Mouse (Mus musculus) induced T-regulatory cell, adult 2 months (primary cell): ENCODE measurements around the gene Paip2b.
"Not testable (repeated sequence)": the region's sequence is repeated elsewhere in the genome, so short reads cannot be mapped to it uniquely, and the experiment has no call there.

ENCODE experiments used
- DNase-seq: peaks from one replicate; pipeline ENCODE4 v3.0.0-alpha.2; 2012; ENCODE audit warnings: low read depth

The Paip2b gene

DNA sequence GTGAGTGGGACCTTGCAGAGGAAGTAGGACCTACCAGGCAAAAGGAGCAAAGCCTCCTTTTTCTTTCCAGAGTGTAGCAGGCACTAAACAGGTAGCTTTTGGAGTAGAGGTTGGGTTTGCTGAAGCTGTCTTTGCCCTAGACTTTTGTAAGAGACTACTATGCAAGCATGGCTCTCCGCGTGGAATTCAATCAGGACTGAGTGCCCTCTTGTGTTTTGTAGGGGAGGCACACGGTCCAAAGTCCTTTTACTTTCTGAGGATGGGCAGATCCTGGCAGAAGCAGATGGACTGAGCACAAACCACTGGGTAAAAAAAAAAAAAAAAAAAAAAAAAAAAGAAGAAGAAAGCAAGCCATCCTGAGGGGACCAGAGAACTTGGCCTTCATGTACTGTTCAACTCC, 34.9 kb downstream of the Paip2b start:
- no peak for DNase-seq

DNA sequence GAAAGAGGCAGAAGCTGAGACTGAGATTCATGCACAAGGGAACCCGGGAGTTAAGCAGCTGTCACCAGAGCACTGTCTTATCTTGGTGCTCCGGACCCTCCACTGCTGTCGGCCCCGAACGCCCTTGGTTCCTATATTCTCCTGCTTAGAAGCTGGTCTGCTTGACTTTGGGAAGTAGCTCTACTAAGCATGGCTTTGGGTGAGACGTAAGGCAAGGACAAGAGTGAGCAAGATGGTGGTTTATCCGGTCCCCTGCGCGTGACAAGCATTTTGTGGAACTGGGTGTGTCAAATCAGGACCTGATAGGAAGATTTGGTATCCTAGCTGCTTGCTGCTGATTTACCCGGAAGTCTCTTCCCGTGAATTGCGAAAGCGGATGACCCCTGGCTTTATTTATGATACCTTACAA, 36.0 kb downstream of the Paip2b start:
- peak; percentile 61 for DNase-seq

DNA sequence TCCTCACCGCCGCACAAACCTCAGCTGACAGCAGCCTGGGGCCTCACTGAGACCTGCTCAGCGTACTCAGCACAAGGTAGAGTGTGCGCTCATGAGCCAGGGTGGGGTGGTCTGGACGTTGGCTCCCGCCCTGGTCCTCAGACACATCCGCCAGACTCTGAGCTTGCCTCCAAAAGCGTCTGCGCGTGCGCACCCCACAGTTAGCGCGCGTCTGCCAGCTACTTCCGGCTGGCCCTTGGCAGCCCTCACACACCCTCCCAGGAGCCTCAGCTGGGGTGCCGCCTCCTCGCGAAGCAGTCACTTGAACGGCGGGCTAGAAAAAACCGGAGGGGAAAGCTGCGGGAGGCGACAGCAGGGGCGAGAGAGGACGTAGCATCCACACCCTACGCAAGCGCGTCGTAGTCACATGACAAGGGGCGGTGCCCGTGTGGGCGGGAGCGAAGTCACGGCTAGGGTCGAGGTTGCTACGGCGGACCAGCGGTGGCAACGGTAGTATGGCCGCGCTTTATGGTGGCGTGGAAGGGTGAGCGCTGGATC, 36.7 kb downstream of the Paip2b start, which contains the start of gene Nagk:
Nagk (plus strand) TSS at position 223 of the 537 bp plus-strand sequence.
- peak; percentile 98 for DNase-seq

DNA sequence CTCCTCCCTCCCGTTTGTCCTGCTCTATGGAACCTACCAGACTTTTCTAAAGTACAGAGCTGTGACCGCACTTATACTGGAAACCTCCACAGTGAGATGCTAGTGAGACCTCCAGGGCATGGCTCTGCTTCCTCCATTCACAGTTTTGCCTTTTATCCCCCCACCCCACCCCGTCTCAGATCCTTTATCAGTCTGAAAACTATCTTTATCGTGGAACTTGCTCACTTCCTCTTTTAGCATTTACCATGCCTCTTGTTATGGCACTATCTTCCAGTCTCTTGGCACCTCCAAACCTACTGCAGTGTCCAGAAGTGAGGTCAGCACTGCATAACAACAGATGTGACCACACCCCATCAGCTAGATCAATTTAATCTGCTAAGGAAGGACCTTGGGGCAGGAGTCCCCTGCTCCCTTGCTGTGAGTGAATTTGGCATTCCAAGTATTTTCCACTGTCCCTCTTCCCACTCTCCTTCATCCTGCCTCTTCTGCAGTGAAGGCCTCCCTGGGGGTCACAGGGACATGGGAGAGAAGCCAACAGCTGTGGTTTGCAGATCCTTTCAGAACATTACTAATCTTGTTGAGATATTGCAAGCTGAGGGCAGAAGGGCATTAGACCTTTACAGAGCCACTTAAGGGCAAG, 40.2 kb downstream of the Paip2b start:
- no peak for DNase-seq

DNA sequence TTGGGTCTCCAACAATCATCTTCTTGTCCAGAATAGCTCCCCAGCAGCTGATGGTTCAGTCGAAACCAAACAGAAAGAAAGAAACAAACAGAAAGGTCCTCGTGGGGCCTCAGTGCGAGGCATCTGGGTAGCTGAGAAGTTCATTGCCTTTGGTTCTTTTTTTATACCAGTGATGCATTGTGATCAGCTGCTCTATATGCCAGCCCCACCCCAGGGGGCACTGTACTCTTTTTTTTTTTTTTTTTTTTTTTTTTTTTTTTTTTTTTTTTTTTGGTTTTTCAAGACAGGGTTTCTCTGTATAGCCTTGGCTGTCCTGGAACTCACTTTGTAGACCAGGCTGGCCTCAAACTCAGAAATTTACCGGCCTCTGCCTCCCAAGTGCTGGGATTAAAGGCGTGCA, 41.0 kb downstream of the Paip2b start:
- not testable (repeated sequence) for DNase-seq

DNA sequence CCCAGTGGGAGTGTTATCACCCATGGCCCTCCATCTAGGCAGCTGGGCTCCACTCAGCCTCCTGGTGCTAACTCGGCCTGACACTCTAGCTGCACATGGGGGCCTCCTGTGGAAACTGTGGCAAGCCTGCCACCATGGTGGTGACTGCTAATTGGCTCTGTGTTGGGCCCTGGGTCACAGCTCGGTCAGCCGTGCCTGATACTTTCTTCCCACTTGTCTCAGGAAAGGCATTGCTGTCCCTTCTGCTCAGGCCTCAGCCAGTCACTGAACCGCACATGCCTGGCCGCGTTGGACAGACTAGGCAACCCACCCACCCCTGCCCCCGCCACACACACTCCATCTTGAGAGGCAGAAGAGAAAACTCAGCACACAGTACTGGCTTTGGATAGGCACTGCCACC, 43.0 kb downstream of the Paip2b start:
- no peak for DNase-seq

DNA sequence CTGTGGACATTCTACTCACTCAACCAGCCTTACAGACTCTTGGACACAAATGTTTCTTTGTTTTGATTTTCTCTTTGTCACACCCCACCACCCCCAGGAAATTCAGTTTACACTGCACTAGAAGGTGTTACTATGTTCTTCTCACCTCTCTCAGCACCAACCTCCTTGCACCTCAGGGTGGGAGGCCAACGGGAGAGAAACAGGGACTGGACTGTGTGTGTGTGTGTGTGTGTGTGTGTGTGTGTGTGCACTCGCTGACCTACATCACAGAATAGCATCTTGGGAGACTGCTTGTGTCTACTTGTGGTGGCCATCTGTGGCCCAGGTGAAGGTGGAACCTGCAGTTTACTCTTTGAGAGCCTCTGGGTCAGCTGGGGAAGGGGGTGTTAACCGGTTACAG, 45.1 kb downstream of the Paip2b start:
- no peak for DNase-seq

DNA sequence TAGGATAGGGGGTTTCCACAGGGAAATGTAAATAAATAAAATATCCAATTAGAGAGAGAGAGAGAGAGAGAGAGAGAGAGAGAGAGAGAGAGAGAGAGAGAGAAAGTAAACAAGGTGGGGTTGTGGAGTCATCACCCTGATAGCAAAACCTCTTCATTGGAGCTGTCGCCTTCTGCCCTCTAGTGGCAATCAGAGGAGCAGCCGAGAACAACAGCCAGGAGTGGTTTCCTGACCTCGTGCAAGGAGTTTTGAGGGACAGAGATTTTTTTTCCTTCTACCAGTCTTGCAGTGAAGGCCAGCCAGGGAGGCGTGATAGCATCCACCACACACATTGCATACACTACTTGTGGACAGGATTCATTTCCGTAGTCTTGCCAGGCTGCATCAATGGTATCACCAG, 52.5 kb downstream of the Paip2b start:
- DNase-seq, result peak; percentile 78

DNA sequence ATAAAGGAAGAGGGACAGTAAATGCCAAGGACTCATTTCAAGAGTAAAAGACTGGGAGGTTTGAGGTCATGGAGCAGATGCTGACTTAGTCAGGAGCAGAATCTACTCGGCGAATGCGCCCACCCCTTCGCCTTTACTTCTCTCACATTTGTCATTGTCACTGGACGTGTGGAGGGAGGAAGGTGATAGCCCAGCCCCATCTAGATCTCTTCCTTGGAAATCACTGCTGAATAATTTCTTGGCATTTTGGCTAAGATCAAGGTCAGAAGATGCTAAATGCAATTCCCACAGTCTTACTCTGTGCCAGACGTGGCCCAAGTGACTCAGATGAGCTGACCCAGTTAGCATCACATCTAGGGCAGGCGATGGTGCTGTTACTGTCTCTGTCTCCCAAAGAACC, 53.2 kb downstream of the Paip2b start:
- DNase-seq, result no peak

DNA sequence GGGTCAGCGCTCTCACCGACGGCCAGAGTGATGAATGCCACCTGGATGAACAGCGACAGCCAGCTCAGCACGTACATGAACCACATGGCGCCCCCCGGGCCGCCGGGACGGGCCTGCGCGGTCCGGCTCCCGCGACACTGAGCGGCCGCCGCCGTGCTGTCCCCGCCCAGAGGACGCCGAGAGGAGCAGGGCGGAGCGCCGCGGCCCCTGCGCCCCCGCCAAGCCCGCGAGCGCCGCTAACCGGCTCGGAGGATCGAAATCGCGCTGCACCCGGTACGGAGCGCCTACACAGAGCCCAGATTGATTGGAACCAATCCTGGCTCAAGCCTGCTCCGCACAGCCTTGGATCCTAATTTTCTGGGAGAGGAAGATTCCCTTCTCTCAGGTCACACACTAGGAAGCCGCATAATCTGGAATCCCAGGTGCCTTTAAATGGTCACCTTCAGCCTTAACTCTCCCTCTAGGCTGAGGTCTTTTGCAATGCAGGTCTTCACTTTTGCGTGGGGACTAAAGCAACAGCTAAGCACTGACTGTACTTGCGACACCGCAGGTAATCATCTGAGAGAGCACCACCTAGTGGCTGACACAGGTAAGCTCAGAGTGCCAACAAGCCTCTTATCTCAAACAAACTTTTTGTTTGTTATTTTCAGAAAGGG, 55.8 kb downstream of the Paip2b start, which contains the start of gene Tex261:
Tex261 (minus strand) TSS at position 176 of the 656 bp plus-strand sequence.
- peak; percentile 94 for DNase-seq

DNA sequence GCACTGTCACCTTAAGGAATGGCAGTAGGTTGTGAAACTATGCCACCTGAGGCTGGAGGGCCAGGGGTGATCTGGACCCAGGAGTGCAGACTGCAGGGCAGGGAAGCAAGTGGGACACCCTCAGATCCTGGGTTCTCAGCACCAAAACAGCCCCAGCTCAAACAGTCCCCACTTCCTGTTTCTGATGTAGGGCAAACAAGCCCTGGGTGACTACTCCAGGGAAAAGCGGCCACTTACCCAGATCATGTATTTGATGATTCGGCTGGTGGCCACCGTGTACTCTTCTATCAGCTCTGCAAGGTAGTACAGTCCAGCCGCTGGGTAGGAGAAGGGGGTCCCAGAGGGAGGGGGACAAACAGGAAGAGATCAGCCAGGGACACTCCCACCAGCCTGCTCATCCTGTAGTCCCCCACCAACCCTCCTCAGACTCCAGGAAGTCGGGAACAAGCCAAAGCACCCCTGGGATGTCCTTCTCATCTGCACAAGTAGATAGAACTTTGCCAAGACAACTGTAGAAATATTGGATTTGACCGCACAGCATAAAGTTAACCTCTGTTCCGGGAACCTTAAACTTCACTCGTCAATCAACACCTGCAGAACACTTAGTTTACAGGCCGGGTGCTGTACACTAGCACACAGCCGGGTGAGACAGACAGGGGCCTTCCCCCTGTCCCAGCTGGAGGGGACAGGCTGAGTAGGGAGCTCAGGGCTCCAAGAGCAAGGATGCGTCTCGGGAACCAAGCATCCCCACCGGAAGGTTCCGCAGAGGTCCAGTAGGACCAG, 56.6 kb downstream of the Paip2b start:
- peak; percentile 62 for DNase-seq

DNA sequence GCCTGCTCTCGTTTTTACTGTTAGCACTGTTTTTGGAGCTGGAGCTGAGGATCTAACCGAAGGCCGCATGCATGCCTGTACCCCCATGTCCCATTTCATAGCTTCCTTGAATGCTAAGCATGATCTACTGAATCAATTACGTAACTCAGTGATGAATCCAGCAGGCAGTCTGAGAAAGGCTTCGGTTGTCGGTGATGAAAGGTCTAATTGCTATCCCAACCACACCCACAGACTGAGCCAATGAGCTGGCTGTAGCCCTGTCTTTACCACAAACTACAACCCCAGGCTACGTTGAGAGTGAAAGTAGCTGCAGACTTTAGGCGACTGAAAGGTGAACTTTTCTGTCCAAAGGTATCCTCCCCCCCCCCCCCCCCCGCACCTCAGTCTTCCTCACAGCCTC, 57.4 kb downstream of the Paip2b start:
- DNase-seq, result no peak

DNA sequence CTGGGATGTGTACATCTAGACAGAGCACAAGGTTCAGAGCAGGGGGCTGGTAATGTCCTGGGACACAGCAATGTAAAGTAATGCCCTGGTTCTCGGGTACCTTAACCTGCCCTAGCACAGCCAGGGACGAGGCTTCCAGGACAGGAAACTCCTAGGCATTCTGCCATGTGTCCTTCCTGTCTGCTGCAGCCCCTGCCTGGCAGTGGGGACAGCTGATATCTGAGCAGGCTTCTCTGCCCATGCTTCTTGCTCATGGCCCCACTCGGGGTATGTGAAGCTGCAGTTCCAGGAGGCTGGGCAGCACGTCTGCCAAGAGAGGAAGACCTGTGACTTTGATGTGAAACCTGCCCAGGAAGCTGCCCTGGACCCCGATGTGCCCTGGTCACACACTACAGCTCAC, 63.1 kb downstream of the Paip2b start:
- no peak for DNase-seq

DNA sequence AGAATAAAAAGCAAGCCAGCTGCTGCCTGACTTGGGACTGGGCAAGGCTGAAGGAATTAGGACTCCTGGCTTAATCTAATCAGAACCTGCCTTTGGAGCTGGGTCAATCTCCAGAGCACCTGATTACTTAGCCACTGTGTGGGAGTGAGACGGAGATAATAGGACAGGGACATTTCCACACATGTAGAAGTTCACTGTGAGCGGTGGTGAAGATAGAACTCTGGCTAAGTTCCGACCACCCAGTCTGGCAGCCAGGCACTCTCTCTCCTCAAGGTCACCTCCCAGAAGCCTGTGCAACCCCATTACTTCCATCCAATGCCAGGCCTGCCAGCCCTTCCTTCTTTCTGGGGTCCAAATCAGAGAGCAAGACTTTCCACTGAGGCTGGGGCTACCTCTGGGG, 64.6 kb downstream of the Paip2b start:
- DNase-seq, result no peak

DNA sequence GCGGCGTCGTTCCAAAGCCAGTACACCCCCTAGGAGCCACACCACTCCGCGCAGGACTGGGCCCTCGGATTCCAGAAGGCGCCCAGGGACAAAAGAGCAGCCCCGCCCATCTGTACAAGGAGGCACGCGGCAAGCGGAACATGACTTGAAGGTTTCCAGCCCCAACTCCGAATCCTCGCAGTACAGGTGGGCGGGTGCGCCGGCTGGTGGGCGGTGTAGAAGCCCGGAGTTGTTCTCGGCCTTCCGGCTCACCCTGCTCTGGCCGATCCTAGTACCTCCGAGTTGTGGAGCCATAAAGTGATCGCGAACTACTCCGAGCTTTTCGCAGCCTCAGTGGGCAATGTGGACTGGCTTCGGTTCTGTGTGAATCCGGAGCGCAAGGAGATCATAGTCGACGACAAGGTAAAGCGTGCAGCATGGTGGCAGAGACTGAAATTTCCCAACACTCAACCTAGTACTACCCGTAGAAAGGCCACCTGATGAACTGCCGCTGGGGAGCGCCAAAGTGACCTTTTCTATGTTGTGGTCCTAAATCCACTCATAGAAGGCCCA, 68.6 kb downstream of the Paip2b start:
- peak; percentile 47 for DNase-seq

DNA sequence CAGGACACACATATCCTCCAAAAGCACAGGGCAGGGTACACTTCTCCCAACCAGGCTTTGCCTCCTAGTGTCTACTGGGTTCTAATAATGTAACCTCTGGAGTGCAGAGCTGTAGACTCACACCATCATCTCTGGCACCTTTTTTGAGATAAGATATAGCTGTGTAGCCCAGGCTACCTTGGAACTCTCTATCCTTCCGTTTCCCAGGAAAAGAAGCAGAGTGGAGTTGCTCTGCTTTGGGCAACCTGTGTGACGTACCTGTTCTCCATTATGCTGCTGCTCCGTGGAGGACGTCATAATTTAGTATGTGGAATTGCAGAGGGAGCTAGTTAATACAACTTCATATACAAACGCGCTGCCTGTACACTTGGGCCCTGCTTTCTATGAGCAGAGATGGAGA, 69.2 kb downstream of the Paip2b start, which contains the start of gene Ankrd53:
Ankrd53 (plus strand) TSS at position 301 of the 400 bp plus-strand sequence.
- no peak for DNase-seq

DNA sequence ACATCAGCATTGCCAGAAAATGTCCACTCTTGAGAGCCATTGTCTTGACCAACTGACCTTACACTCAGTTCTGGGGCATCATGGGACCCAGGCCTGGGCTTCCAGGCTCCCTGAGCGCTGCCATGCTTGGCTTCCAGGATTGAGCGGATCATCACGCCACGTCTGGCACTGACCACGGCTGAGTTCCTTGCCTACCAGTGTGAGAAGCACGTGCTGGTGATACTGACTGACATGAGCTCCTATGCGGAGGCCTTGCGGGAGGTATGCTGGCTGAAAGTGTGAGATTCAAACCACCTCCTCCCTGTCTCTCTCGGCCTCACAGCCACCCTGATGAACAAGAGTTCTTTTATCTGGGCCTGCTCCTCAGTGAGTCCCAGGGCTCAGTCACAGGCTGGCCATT, 75.5 kb downstream of the Paip2b start:
- DNase-seq, result no peak
